Mouse (Mus musculus) G1E (cell line): ENCODE data around the gene Cd38.

ENCODE experiments used
- CTCF ChIP-seq: IDR thresholded peaks from 2 replicates; pipeline ENCODE4 v1.5.1; 2012; ENCODE audit warnings: low read depth, low read length, inconsistent platforms, mixed read lengths
- GATA1 ChIP-seq: IDR thresholded peaks from 2 replicates; pipeline ENCODE4 v1.6.1; 2012; ENCODE audit warnings: borderline replicate concordance, low read length, inconsistent platforms, mixed read lengths
- POLR2AphosphoS5 ChIP-seq: IDR thresholded peaks from 2 replicates; pipeline ENCODE4 v1.6.1; 2012; ENCODE audit warnings: low read depth, low read length, inconsistent platforms; ENCODE audit not compliant: insufficient replicate concordance
- TAL1 ChIP-seq: conservative IDR thresholded peaks from 2 replicates; pipeline ENCODE4 v1.6.1; 2012; ENCODE audit warnings: low read depth, low read length, inconsistent platforms, mixed read lengths

DNA sequence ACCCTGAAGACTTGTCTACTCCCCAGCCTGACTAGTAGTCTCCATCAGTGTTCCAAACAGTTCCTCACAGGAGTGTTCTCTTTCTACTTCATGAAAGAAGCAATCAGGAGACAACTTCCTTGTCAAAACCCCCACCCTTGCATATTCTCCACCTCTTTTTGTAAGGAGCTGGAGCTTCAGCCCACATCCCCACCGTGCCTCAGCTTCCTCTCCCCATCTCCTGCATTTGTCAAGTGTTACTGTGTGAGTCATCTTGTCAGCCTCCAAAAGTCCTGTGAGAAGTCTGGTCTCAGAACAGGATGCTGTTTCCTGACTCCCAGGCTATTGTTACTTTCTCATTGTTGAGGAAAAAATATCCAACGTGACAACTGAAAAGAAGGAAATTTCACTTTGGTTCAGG lies 3.0 kb upstream of the Cd38 start:
- TF ChIP-seq CTCF (no peak), GATA1 (no peak), POLR2AphosphoS5 (no peak), TAL1 (no peak)
